Mouse (Mus musculus): ENCODE measurements at regions not wholly inside any gene's neighbourhood (a gene's known extent, or its start where the extent isn't known, plus 50 kb on each side); places are given as distances from the start of the nearest gene placed in this dataset.

DNA sequence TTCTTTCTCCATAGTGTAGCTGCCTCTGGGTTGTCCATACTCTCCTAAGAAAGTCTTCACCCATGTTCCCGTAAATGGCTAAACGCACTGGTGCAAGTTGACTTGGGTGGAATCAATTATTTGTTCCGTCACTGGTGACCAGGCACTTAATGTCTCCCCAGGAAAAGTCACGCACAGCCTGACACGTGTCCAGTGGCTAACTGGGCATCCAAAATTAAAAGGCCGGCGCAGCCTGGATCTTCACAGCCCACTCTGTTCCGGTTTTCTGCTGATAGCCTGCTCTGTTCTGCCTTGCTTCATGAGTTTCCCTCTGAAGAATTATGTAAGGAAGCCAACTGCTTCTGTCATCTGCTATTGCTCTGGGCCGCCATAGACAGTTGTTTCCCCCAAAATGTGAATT, 81.3 kb upstream of the Rbms3 start:
- no peak for TF ChIP-seq FOSL1 (IDR thresholded peaks at IDR 0.05; ENCODE audit: insufficient read depth, low read length, poor library complexity, severe bottlenecking)
- TF ChIP-seq CTCF (IDR thresholded peaks at IDR 0.05; ENCODE audit: control insufficient read depth, insufficient read depth, insufficient read length), result no peak

All from C2C12 (cell line).